Mouse (Mus musculus): ENCODE results near the gene Rbm20. TPM values are rescaled to one million over a fixed set of nuclear protein-coding genes. Genes with fewer than 3 reads are reported as not detected.

Gene Rbm20
- polyA plus RNA-seq, 1 experiment from 2014 or later = 1.2 TPM

DNA sequence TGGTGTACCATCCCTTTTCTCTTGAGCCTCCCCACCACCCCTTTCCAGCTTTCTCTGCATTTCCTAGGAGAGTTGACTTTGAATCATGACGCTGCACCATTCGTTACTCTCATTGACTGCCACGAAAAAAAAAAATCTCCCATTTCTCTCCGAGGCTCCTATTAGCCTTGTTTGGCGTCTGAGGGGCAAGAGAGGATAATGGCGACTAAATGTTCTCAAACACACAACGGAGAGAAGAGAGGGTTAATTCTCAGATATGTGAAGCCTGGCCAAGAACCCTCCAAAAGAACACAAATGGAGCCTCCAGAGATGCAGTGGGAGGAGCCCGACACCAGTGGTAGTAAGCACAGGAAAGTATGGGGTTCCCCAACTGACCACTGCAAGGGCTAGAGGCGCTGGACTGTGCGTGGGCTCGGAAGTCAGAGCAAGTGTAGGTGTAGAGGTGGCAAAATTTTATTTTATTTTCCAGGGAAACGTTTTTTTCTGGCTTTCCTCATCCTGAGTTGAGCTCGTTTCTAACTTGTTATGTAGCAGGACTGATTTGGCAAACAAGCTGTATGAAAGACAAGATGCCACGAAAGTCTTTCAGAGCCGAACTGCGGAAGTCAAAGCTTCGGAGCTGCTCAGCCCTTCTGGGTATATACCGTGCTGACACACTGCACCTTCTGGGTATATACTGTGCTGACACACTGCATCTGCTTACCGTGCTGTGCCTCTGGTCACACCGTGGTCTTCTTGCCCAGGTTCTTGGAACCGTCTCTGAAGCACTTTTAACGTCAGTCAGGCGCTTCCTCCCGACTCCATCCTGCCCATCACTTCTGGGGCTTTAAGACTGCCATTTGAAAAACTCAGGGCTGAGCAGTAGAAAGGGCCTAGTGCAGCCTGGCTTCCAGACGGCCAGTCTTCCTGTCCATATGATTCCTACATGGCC, 222.1 kb downstream of the Rbm20 start:
- WGBS = 86% methylated on average over 25 of the region's 25 CpGs
- no peaks in the 10 kb centered on the region for H3K36me3 ChIP-seq (ENCODE audit: control insufficient read depth, insufficient read depth, low read length)
- no peak for ATAC-seq (ENCODE audit: low read depth)
- 0 out of 2 replicates have a peak, but pooled peaks cover 3% of the 10 kb centered on the region for H3K4me1 ChIP-seq (ENCODE audit: control insufficient read depth, insufficient read depth, low read length)
- H3K27ac ChIP-seq (ENCODE audit: low read depth, low read length) = no peak overlapping the region
- peaks cover 3% of the 10 kb centered on the region; the same call in 1 of the 2 replicates for H3K27me3 ChIP-seq (ENCODE audit: control insufficient read depth, insufficient read depth, low read length)
- H3K9me3 ChIP-seq (ENCODE audit: control insufficient read depth, low read length) = no peaks in the 10 kb centered on the region
- H3K4me3 ChIP-seq (ENCODE audit: low read depth, low read length) = no peak overlapping the region
- H3K4me2 ChIP-seq (ENCODE audit: low read depth, low read length) = no peak overlapping the region
- H3K9ac ChIP-seq (replicated peaks; ENCODE audit: low read depth, low read length) = no peak overlapping the region

DNA sequence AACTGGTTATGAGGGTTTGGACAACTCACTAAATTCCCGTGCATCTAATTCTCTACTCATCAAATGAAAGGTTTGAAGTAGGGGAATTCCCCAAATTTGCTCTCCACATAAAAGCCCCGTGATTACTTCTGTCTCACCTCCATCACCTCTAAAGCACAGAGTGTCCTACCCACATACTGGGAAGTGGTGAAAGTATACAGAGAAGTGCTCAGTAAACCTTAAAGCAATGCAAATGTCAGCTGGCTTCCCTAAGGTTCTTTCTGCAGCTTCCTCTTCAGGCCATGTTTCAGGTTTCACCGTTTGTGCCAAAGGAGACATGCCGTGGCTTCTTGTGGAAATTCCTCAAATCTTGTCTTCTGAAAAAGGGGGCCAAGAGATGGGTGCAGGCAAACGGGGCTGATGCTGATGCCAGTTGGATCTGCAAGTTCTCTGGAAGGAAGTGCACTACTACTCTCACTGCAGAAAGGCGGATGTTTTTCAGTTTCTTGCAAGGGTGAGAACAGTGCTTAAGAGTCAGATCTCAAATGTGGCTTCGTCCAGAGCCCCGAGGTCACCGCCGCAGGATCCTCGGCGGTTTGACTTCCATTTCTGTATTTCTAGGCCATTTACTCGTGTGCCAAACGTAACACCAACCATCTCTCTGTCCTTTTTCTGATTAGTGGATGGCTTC, 223.0 kb downstream of the Rbm20 start:
- Histone ChIP-seq H3K4me3 (ENCODE audit: low read depth, low read length) (no peak overlapping the region), H3K4me1 (ENCODE audit: control insufficient read depth, insufficient read depth, low read length) (peaks cover 10% of the 10 kb centered on the region), H3K9ac (replicated peaks; ENCODE audit: low read depth, low read length) (no peak overlapping the region), H3K9me3 (ENCODE audit: control insufficient read depth, low read length) (no peaks in the 10 kb centered on the region), H3K4me2 (ENCODE audit: low read depth, low read length) (no peak overlapping the region), H3K36me3 (ENCODE audit: control insufficient read depth, insufficient read depth, low read length) (no peaks in the 10 kb centered on the region), H3K27me3 (ENCODE audit: control insufficient read depth, insufficient read depth, low read length) (peaks cover 3% of the 10 kb centered on the region; the same call in 1 of the 2 replicates), H3K27ac (ENCODE audit: low read depth, low read length) (no peak overlapping the region)
- no peak for ATAC-seq (ENCODE audit: low read depth)
- WGBS = 87% methylated on average over 14 of the region's 14 CpGs

DNA sequence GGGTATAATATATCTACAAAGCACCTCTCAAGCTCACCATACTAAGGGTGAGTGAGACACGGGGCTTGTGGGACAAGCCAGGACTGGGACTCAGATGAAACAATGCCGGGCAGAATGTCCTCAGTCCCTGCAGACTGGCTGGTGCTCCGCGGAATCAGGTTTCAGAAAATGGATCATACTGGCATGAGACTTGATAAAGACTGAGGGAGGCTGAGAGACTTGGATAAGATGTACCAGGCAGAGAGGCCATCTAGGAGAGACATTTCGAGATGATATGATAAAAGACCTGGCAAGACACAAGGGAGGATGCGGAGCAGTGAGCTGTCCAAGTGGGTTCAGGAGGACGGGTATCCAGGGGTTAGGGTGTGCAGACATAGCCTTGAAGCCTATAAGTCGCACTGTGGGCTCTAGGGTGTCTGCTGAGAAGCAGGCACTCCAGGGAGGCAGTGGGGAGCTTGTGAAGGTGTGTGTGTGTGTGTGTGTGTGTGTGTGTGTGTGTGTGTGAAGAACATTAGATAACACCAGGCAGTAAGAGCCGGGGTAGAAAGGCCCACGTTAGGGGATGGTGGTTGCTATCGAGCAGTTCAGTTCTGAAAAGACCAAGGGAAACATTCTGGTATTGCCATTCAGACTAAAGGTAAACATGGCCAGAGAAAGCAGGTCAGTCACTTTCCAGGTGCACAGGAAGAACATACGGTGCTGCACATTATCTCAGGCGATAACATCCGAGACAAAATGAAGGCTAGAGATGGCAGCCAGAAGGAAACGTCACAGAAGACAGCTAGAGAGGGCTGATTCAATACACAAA, 225.0 kb downstream of the Rbm20 start:
- peaks cover 10% of the 10 kb centered on the region for H3K4me1 ChIP-seq (ENCODE audit: control insufficient read depth, insufficient read depth, low read length)
- H3K27ac ChIP-seq (ENCODE audit: low read depth, low read length) = peak overlapping the region; percentile 58
- no peaks in the 10 kb centered on the region for H3K36me3 ChIP-seq (ENCODE audit: control insufficient read depth, insufficient read depth, low read length)
- H3K4me2 ChIP-seq (ENCODE audit: low read depth, low read length) = peak overlapping the region; percentile 59
- WGBS = 63% methylated on average over 15 of the region's 15 CpGs
- peak overlapping the region; percentile 57 for H3K9ac ChIP-seq (replicated peaks; ENCODE audit: low read depth, low read length)
- H3K27me3 ChIP-seq (ENCODE audit: control insufficient read depth, insufficient read depth, low read length) = peaks cover 3% of the 10 kb centered on the region; the same call in 1 of the 2 replicates
- peak overlapping the region; percentile 87 for H3K4me3 ChIP-seq (ENCODE audit: low read depth, low read length)
- H3K9me3 ChIP-seq (ENCODE audit: control insufficient read depth, low read length) = no peaks in the 10 kb centered on the region
- no peak for ATAC-seq (ENCODE audit: low read depth)

DNA sequence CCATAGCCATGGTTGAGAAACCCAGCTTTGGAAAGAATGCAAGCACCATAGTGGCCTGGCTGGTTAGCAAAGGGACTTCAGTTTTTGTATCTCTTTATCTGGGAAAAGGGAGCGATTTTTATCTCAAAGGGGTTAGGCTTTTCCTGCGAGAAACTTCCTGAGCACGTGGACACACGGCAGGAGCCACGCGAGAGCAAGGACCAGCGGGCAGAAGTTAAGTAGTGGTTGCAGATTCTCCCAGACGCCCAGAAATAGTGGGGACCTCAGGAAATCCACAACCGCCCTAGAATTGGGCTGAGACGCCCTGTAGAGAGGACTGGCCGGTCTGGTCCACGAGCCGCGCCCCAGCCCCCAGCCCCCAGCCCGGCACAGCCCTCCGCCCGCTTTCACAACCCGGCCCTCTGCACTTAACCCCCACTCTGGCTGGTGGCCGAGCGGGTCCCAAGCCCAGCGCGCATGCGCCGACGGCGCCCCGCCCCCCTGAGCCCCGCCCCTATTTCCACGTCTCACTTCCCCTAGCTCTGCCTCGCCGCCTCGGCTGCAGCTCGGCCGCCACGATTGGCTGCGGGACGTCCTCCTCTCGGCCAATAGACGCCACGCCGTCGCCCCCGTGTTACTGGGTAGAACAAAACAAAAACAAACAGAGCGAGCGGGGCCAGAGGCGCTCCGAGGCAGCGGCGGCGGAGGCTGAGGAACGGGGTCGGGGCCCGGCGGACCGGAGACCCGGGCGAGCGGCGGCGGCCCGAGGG, 225.8 kb downstream of the Rbm20 start:
- peak overlapping the region; percentile 91 for H3K27ac ChIP-seq (ENCODE audit: low read depth, low read length)
- no peaks in the 10 kb centered on the region for H3K9me3 ChIP-seq (ENCODE audit: control insufficient read depth, low read length)
- peaks cover 10% of the 10 kb centered on the region for H3K4me1 ChIP-seq (ENCODE audit: control insufficient read depth, insufficient read depth, low read length)
- H3K27me3 ChIP-seq (ENCODE audit: control insufficient read depth, insufficient read depth, low read length) = peaks cover 3% of the 10 kb centered on the region; the same call in 1 of the 2 replicates
- under 1% methylated on average over 53 of the region's 61 CpGs for WGBS
- H3K9ac ChIP-seq (replicated peaks; ENCODE audit: low read depth, low read length) = peak overlapping the region; percentile 90
- H3K4me3 ChIP-seq (ENCODE audit: low read depth, low read length) = peak overlapping the region; percentile 87
- peak overlapping the region; percentile 59 for H3K4me2 ChIP-seq (ENCODE audit: low read depth, low read length)
- no peaks in the 10 kb centered on the region for H3K36me3 ChIP-seq (ENCODE audit: control insufficient read depth, insufficient read depth, low read length)
- ATAC-seq (ENCODE audit: low read depth) = peak; percentile 98

DNA sequence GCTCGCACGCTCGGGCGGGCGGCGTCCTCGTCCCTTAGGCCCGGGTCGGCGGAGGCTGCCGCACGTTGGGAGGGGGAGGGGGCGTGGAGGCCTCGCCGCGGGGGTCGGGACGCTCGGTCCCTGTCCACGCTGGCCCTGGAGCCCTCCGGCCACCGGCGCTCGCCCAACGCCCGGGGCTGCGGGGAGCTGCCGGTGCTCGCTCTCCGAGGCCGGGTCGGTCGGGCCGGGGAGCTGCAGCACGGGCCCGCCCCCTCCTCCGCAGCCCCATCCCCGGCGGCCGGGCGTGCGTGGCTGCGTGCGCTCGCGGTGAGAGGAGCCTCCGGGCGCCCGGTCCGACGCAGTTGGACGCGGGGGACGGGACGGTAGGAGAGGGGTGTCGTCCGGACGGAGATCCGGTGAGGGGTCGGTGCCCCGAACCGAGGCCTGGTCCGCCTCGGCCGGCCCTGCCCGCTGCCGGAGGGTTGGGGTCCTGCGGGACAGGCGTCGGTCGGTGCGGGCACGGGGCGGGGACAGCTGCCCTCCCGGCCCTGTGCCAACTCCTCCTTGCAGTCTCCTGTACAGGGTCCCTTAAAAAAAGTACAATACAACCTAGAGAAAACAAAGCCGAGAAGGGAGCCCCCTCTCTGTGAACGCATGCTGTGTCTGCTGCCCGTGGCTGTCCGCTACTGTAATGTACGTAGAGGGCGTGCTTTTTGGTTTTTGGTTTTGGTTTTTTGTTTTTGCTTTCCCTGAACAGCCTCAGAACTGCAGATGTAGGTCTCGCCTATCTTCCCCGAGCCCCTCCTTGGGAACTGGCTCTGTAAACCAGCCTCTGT, 226.6 kb downstream of the Rbm20 start:
- Histone ChIP-seq H3K4me1 (ENCODE audit: control insufficient read depth, insufficient read depth, low read length) (peaks cover 10% of the 10 kb centered on the region), H3K36me3 (ENCODE audit: control insufficient read depth, insufficient read depth, low read length) (no peaks in the 10 kb centered on the region), H3K27ac (ENCODE audit: low read depth, low read length) (peak overlapping the region; percentile 91), H3K9me3 (ENCODE audit: control insufficient read depth, low read length) (no peaks in the 10 kb centered on the region), H3K9ac (replicated peaks; ENCODE audit: low read depth, low read length) (peak overlapping the region; percentile 90), H3K4me3 (ENCODE audit: low read depth, low read length) (peak overlapping the region; percentile 87), H3K27me3 (ENCODE audit: control insufficient read depth, insufficient read depth, low read length) (peaks cover 3% of the 10 kb centered on the region; the same call in 1 of the 2 replicates), H3K4me2 (ENCODE audit: low read depth, low read length) (peak overlapping the region; percentile 59)
- peak; percentile 73 for ATAC-seq (ENCODE audit: low read depth)
- WGBS = under 1% methylated on average over 72 of the region's 83 CpGs

DNA sequence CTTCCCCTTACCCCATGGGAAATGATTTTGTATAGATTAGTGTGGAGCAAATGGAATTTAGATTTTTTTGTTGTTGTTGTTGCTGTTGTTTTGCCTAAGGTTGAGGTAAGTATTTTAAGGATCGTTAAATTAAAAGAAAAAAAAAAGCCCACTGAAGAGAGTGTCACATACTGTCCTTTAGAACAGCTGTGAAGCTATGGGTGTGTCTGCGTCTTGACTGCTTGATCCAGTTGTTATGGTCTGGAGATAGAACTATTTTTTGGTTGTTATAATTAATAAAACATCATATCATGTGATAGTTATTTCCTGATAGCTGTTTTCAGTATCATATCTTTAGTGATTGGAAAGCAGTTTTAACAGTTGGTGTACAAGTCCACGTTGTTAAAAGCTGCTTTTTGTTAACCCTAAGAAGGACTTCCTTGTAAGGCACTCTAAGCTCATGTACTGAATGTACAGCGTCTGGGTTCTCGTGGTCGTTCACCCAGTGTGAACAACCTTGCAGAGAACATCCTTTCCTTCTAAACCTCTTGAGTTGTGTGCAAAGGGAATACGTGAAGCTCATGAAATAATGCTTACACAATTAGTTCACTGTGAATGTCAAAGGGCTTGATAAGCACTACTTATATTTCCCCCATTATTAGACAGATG, 227.9 kb downstream of the Rbm20 start:
- peaks cover 10% of the 10 kb centered on the region for H3K4me1 ChIP-seq (ENCODE audit: control insufficient read depth, insufficient read depth, low read length)

DNA sequence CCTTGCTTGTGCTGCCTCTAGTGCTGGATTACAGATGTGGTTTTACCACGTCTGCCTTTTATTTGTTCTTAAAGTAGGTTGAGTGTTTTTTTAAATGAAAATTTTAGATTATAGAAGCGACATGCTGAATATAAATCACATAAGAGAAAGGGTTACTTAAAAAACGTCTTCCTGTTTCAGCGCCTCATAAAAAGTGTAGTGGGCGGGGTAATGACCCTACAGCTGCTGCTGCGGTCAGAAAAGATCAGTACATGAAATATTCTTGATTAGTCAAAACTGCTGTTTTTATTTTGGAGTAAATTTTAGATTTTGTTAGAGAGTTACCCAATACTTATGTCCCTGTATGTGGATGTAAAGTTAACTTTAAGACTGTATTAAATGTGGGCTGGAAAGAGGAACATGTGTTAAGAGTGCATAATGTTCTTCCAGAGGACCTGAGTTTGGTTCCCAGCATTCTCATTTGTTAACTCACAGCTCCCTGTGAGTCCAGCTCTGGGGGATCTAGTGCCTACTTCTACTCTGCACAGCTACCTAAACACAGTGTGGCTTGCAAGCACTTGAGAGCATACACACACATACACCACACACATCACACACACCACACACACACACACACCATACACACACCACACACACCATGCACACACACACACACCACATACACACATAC, 229.1 kb downstream of the Rbm20 start:
- WGBS = 62% methylated on average over 6 of the region's 6 CpGs
- H3K4me2 ChIP-seq (ENCODE audit: low read depth, low read length) = no peak overlapping the region
- peaks cover 10% of the 10 kb centered on the region for H3K4me1 ChIP-seq (ENCODE audit: control insufficient read depth, insufficient read depth, low read length)
- H3K9me3 ChIP-seq (ENCODE audit: control insufficient read depth, low read length) = no peaks in the 10 kb centered on the region
- H3K27me3 ChIP-seq (ENCODE audit: control insufficient read depth, insufficient read depth, low read length) = peaks cover 3% of the 10 kb centered on the region; the same call in 1 of the 2 replicates
- H3K9ac ChIP-seq (replicated peaks; ENCODE audit: low read depth, low read length) = no peak overlapping the region
- no peak overlapping the region for H3K4me3 ChIP-seq (ENCODE audit: low read depth, low read length)
- no peak overlapping the region for H3K27ac ChIP-seq (ENCODE audit: low read depth, low read length)
- ATAC-seq (ENCODE audit: low read depth) = no peak
- H3K36me3 ChIP-seq (ENCODE audit: control insufficient read depth, insufficient read depth, low read length) = peaks cover 9% of the 10 kb centered on the region

More for the DNA sequence above, 227.9 kb downstream of the Rbm20 start:
- Histone ChIP-seq H3K36me3 (ENCODE audit: control insufficient read depth, insufficient read depth, low read length) (peaks cover 9% of the 10 kb centered on the region), H3K27ac (ENCODE audit: low read depth, low read length) (no peak overlapping the region), H3K9ac (replicated peaks; ENCODE audit: low read depth, low read length) (0 out of 2 replicates have a peak overlapping the region, but pooled peaks have one; percentile 11), H3K27me3 (ENCODE audit: control insufficient read depth, insufficient read depth, low read length) (peaks cover 3% of the 10 kb centered on the region; the same call in 1 of the 2 replicates), H3K9me3 (ENCODE audit: control insufficient read depth, low read length) (no peaks in the 10 kb centered on the region), H3K4me3 (ENCODE audit: low read depth, low read length) (peak overlapping the region; percentile 87), H3K4me2 (ENCODE audit: low read depth, low read length) (peak overlapping the region; percentile 59)
- ATAC-seq (ENCODE audit: low read depth) = no peak
- 73% methylated on average over 7 of the region's 7 CpGs for WGBS
